Mouse (Mus musculus) bone marrow macrophage, adult 2 months (primary cell): Measurements from ENCODE around the gene Map2k3. TPM values are rescaled to one million over a fixed set of nuclear protein-coding genes. Genes with fewer than 3 reads are reported as not detected.

ENCODE experiments used
- H3K27ac ChIP-seq: 2 replicates; pipeline ENCODE4 v1.5.1; 2012; ENCODE audit warnings: low read depth, low read length; ENCODE audit not compliant: insufficient read depth
- H3K4me1 ChIP-seq: 2 replicates; pipeline ENCODE4 v1.6.1; 2012; ENCODE audit warnings: low read length; ENCODE audit not compliant: control insufficient read depth, insufficient read depth
- H3K4me3 ChIP-seq: 2 replicates; pipeline ENCODE4 v1.5.1; 2012; ENCODE audit warnings: mild to moderate bottlenecking, low read length, moderate library complexity; ENCODE audit not compliant: insufficient read depth
- CTCF ChIP-seq: IDR thresholded peaks from 2 replicates; pipeline ENCODE4 v1.5.1; 2012; ENCODE audit warnings: low read depth, mild to moderate bottlenecking, low read length, moderate library complexity
- POLR2A ChIP-seq: IDR thresholded peaks from 2 replicates; pipeline ENCODE4 v1.6.1; 2012; ENCODE audit warnings: mild to moderate bottlenecking, low read depth, low read length, borderline replicate concordance
- polyA plus RNA-seq: library from polyadenylated mRNA; stranded (reverse); fragments of >200 nt; gene quantifications from 2 replicates; pipeline ENCODE4 v1.2.4, GENCODE M21; 2012; ENCODE audit not compliant: missing spikeins, insufficient read depth, insufficient read length

Gene Map2k3
- polyA plus RNA-seq, 1 experiment: 52.8 TPM

DNA sequence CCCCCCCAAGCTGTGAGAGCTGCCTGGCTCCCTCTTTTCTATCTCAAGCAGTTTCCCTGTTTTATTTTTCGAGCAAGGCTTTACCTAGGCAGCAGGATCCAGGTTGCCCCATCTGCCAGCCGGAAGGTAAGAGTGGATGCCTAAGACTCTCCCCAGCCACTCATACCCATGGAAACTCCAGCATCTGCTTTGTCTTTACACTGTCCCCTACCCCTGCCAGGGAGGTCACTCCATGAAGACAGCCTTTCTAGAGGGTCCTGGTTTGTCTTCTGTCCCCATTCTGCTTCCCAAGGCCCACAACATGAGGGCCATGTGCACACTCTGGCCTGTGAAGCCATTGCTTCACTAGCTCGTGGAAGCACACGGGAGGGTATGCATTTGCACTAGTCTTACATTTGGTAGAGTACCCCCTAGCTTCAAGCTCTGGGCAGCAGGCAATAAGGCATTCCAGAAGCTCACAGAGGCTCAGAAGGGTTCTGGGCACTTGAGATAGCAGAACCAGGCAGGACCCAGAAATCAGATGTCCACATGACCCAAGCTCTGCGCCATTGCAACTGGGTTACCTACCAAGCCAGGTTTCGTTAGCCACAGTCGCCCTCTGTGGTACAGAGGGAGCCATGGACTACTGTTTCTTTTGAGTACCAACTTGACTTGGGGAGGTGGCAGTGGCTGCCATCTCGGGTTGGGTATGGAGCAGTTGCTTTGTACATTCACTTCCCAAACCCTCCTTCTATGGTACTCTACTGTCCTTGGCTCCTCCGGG lies 24.0 kb downstream of the Map2k3 start:
- no peak overlapping the region for H3K4me3 ChIP-seq
- TF ChIP-seq CTCF: no peak
- TF ChIP-seq POLR2A: no peak
- H3K4me1 ChIP-seq: no peaks in the 10 kb centered on the region
- H3K27ac ChIP-seq: no peak overlapping the region

DNA sequence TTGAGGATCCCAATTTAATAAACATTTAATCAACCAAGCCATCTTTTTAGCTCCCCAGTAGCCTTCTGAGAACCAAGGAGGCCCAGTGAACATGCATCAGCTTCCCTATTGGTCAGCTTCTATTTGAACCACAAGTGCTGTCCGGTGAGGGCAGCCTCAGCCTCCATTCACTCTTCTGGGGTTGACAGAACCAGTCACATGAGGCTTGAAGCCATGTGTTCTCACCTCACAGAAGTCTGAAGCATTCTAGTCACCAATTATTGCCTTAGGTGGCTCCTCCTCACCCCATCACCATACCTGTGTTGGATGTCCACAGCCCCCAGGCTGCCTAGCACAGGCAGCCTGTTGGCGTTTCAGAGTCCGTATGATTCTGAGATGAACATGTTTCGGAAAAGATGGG lies 27.1 kb downstream of the Map2k3 start:
- TF ChIP-seq POLR2A (no peak), CTCF (no peak)
- no peak overlapping the region for H3K27ac ChIP-seq
- no peak overlapping the region for H3K4me3 ChIP-seq
- H3K4me1 ChIP-seq: no peaks in the 10 kb centered on the region

DNA sequence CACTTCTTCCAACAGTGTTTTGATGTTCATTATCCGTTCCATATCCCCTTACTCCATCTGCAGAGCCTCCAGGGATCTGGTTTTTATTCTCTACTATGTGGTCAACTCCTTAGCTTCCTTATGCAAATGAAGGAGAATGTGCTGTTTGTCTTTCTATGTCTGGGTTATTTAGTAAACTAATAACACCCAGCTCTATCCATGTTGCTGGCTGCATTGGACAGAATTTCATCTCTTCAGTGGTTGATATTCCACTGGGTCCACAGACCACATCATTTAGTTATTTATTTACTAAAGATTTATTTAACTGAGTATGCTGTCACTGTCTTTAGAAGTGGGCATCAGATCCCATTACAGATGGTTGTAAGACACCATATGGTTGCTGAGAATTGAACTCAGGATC lies 29.3 kb downstream of the Map2k3 start:
- Histone ChIP-seq H3K27ac (no peak overlapping the region), H3K4me3 (no peak overlapping the region), H3K4me1 (no peaks in the 10 kb centered on the region)
- TF ChIP-seq CTCF: no peak
- no peak for TF ChIP-seq POLR2A

DNA sequence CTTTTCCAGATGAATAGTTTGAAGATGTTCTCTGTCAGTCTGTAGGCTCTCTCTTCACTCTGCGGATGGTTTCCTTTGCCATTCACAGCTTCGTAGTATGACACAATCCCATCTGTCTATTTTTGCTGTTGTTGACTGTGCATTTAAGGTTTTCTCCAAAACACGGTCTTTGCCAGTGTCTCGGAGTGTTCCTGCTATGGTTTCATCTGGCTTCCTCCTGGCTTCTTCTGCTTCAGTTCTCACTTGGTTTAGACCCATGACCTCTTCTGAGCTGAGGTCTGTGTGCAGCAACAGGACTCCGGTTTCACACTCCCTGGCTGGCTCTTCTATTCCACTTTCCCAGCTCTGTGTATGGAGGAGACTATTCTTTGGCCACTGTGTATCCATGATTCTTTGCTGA lies 30.9 kb downstream of the Map2k3 start:
- H3K27ac ChIP-seq: no peak overlapping the region
- TF ChIP-seq POLR2A (no peak), CTCF (no peak)
- H3K4me1 ChIP-seq: no peaks in the 10 kb centered on the region
- H3K4me3 ChIP-seq: no peak overlapping the region

DNA sequence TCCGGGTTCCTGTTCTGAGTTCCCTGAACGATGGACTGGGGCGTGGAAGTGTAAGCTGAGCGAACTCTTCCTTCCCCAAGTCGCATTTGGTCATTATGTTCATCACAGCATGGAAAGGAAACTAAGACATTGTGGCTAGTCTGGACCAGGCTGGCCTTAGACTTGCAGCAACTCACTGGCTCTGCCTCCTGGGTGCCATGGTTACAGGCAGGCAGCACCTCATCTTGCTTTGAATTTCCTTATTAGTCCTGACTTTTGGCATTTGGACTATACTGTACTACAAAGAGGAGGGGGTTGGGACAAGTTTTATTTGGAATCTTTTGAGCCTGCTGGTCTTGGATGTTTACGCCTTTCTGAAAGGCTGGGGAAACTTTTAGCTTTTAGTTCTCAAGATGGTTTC lies 35.1 kb downstream of the Map2k3 start:
- H3K4me1 ChIP-seq: no peaks in the 10 kb centered on the region
- TF ChIP-seq CTCF (no peak), POLR2A (no peak)
- no peak overlapping the region for H3K4me3 ChIP-seq
- H3K27ac ChIP-seq: no peak overlapping the region

DNA sequence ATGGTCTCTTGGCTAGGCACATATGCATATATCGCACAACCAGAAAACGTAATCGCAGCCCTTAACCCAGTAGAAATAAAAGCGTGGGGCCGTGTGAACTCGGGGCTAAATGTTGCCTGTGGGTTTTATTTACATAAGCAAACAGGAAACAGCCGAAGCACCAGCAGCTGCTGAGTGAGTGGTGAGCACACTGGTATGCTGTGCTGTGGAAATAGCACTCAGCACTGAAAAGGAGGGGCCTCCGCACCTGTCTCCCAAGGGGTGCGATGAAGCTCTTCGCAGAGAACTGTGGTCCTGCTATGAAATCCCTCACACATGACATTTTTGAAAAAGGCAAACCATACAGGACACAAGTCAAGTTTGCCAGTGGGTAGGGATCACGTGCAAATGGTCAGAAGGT lies 43.3 kb downstream of the Map2k3 start:
- peaks cover 2% of the 10 kb centered on the region; the same call in 1 of the 2 replicates for H3K4me1 ChIP-seq
- H3K4me3 ChIP-seq: no peak overlapping the region
- H3K27ac ChIP-seq: no peak overlapping the region
- TF ChIP-seq POLR2A: no peak
- TF ChIP-seq CTCF: no peak

DNA sequence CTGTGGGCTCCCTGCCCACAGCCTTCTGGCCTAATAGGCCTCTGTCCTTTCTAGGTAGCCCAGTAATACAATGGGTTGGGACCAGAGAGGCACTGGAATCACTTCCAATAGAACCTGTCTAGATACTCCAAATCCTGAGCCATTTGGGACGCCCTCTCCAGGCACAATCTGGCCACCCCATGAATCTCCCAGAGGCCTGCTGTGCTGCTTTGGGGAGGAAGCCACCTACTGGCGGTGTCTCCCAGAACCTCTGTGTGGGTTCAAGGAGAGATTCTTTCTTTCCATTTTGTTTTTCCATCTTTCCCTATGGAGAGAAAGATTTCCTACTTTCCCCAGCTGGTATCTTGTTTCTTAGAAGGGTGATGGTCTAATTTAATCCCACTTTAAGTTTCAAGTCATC lies 44.4 kb downstream of the Map2k3 start:
- TF ChIP-seq CTCF: no peak
- TF ChIP-seq POLR2A: no peak
- Histone ChIP-seq H3K4me3 (no peak overlapping the region), H3K4me1 (peaks cover 3% of the 10 kb centered on the region; the same call in 1 of the 2 replicates), H3K27ac (no peak overlapping the region)

DNA sequence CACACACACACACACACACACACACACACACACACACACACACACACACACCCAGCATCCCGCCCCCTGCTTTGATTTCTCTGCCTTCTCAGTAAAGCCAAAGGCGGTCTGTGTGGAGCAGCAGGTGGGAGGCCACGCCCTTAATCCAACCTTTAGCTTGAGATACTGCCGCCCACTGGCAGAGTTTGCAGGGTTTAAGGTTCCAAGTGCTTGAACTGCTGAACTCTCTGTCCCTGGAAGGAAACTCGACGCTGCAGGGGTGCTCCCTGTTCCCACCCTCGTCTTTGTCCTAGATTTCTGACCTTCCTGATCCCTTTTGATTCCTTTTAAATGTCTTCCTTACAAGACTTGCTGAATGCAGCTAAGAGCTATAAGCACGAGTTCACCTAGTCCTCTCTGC lies 44.9 kb downstream of the Map2k3 start:
- Histone ChIP-seq H3K4me1 (peaks cover 3% of the 10 kb centered on the region; the same call in 1 of the 2 replicates), H3K27ac (no peak overlapping the region), H3K4me3 (no peak overlapping the region)
- TF ChIP-seq POLR2A (no peak), CTCF (no peak)

DNA sequence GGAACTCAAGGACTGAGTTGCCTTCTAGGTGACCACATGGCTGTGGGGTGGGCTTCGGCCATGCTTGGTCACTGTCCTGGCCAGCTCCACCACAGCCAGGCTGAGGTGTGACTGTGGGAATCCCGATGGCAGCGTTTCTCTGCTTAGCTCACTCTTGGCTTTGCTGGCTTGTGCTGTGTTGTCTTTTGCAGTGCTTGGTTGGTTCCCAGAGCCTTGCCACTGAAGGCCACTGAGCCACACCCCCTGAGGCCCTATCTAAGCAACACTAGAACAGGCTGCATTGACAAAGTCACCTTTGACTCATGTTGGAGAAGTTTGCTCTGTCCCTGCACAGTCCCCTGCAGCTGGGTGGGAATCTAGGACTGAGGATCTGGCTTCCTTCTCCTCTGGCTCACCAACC lies 45.3 kb downstream of the Map2k3 start:
- no peak overlapping the region for H3K27ac ChIP-seq
- TF ChIP-seq POLR2A: no peak
- no peak for TF ChIP-seq CTCF
- no peak overlapping the region for H3K4me3 ChIP-seq
- peaks cover 3% of the 10 kb centered on the region; the same call in 1 of the 2 replicates for H3K4me1 ChIP-seq

DNA sequence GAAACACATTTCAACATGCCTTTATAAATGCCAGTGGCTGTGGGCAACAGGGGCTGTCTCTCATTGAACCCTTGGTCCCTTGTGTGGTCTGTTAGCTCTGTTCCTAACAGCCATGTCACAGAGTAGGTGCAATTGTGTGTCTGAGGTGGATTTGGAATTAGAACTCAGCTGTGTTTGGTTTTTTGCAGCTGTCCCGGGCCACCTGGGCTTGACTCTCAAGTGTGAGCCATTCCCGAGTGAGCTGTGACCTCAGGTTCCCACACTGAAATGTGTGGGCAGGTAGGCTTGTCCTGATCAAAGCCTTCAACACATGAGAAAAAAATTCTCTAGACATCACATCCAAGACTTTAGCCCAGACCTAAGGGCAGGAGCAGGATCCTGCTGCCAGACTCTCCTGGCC lies 46.8 kb downstream of the Map2k3 start:
- Histone ChIP-seq H3K27ac (no peak overlapping the region), H3K4me3 (no peak overlapping the region), H3K4me1 (peaks cover 3% of the 10 kb centered on the region; the same call in 1 of the 2 replicates)
- TF ChIP-seq POLR2A: no peak
- no peak for TF ChIP-seq CTCF

DNA sequence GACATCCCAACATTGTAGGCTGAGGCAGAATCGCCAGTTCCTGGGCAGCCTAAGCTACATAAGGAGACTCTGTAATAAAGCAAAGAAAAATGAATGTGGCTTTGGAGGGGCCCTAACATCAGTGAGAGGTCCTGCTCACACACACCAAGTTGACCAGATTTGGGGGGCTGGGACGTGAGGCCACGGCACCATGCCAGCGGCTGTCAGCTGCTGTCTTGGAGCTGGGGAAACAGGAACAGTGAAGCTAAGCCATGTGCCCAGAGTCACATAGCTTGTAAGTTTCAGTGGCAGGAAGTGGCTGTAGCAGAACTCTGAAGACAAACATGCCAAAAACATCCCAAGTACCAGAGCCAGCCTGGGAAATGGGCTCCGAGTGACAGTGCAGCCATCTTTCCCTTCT lies 48.0 kb downstream of the Map2k3 start:
- H3K4me1 ChIP-seq: peaks cover 3% of the 10 kb centered on the region; the same call in 1 of the 2 replicates
- no peak for TF ChIP-seq POLR2A
- TF ChIP-seq CTCF: no peak
- no peak overlapping the region for H3K4me3 ChIP-seq
- no peak overlapping the region for H3K27ac ChIP-seq
